Mouse (Mus musculus) A20 (cell line): ENCODE measurements around the gene Il5ra.

ENCODE experiments used
- DNase-seq: peaks from one replicate; pipeline ENCODE4 v3.0.0-alpha.2; 2011; ENCODE audit warnings: low read depth, low spot score

Il5ra gene

DNA sequence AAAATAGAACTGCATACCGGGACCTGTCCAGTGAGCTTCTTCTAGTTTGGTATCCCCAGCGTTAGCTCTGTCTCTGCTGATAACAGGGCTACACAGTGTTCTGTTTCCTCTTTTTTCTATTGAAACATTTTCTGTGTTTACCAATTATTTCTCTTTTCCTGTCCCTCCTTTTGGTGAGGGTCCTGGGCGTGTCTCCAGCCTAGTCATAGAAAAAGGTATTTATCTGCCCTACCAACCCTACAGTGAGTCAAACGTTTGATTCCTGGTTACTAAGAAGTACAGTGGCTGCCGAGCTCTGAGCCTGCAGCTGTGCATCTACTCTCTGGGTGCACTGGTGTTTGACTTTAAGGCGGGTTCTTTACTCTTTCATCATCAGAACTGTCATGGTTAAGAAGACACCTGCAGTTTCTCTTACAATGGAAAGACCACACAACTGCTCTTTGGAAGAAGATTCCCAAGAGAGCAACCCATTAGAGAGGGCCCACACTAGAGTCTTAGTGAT lies at the start of gene Il5ra:
Gene Il5ra (minus strand): TSS at position 151 of the 502 bp plus-strand sequence.
- peak; percentile 54 for DNase-seq

DNA sequence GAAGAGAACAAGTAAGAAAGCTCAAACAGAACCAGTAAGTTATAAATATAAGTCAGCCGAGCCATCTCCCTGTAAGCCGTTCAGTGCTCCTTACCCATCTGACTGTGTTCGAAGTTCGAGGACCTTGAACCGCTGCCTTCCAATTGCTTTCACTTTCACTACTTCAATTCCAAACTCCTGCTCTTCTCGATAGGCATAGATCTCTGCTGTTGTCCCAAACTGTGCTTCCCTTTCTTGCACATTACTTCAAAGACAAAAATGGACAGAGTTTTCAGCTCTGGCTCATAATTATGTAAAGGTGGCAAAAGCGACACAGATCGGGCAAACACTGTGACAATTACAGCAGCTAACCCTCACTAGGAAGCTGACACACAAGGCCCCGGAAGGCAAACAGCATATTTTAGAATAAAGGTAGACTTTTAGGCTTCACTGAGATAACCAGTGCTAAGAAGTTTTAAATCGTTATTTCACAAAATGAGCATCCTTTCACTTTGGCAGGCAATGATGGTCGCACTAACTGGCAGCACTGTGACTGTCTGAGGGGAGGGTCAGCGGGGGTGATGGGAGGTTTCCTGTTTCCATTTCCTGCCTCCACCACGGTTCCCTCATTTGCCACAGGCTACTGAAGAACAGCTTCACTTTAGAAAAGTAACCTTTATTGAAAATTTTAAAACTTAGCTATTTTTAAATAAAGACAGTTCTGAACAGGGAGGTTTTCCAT lies 45.4 kb upstream of the Il5ra start:
- no peak for DNase-seq

DNA sequence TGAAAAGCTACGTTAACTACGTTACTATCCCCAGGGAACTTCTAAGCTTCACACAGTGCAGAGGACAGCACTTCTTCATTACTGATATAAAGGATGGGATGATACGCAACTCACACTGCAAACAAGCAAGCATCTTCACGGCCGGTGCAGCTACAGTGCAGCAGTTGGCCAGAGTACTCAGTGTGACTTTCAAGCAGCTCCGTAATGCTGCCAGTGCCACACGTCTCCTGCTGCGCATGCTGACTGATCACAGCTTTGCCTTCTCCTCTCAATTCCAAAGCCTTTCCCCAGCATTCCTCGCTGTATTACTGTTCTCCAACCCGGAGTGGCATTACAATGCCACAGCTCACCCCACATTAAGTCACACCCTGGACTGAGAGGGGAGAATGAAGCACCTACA lies 44.8 kb upstream of the Il5ra start:
- DNase-seq = no peak

DNA sequence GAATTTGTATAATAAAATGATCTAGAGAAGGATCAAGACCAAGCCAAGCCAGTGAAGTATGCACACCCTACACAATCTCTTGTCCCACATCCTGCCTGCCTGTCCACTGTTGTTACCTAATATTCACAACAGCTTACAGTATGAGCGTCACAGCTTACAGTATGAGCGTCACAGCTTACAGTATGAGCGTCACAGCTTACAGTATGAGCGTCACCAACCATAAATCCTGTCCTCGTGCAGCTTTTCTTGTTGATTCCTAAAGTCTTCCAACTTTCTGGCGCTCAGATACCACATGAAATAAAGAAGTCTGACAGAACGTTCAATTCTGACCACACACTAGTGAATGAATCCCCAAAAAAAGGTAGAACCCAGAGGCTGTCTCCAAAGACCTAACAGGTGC lies 44.3 kb upstream of the Il5ra start:
- no peak for DNase-seq

DNA sequence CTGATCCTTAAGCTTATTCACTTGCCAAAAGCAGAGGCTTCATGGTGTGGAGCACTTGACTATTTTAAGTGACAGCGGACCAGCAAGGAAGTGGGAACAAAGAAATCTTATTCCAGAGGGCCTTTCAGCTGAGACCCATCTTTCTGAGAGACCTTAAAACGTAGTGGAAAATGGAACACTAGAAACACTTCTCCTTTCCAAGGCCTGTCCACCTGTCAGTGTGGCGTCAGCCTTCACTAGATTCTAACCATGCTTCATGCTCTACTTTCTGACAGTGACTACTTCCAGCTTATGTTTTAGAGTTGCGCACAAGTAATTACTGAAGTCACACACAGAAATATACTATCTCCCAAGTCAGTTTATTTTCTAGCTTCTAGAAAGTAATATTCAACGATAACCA lies 43.6 kb upstream of the Il5ra start:
- no peak for DNase-seq

DNA sequence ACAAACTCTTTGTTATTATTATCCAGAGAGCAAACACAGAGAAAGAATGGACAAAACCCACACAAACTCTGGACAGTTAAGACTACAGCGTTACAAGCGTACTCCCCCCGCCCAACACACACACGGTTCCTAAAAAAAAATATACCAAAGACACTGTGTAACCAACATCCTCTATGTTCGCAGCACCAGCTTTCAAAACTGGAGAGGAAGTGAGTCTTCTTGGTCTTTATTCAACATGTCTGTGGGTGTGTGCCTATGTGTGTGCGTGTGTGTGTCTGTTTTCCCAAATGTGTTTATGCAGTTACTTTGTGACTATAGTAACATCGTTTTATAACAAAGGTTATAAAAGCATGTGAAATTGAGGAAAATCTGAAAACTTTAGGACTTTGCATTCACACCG lies 42.6 kb upstream of the Il5ra start:
- DNase-seq = no peak

DNA sequence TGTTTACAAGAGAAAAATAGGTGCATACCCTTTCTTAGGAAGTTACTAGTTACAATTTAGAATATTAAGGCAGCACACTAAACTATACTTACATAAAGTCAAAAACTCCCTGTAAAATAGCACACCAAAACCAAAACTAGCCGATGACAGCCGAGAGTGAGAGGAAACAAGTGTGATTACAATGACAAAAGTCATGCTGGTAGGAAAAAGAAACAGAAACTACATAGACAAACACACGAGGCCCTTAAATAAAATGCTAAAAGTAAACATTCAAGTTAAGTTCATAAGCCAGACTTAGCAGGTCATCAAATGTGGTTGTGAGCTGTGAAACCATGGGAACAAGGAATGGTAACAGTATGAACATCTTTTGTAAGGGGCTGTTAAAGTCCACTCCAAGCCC lies 38.3 kb upstream of the Il5ra start:
- DNase-seq = no peak

DNA sequence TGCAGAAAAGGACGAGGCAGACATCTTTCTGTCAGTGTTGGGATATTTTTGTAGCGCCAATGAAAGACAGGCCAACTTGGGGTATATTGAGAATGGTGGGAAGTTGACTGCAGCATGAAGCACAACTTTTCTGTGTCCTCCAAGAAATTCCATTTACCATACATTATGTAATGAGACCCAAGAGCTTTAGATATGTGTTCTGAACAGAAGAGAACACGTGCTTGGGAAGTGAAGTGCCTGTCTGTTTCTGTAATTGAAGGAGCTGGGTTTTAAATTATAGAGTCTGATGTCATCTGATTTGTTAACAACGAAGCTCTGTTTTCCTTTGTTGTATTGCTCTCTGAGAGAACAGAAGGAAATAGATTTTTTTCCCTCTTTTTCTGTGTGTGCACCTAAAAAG lies 21.2 kb upstream of the Il5ra start:
- DNase-seq = no peak

DNA sequence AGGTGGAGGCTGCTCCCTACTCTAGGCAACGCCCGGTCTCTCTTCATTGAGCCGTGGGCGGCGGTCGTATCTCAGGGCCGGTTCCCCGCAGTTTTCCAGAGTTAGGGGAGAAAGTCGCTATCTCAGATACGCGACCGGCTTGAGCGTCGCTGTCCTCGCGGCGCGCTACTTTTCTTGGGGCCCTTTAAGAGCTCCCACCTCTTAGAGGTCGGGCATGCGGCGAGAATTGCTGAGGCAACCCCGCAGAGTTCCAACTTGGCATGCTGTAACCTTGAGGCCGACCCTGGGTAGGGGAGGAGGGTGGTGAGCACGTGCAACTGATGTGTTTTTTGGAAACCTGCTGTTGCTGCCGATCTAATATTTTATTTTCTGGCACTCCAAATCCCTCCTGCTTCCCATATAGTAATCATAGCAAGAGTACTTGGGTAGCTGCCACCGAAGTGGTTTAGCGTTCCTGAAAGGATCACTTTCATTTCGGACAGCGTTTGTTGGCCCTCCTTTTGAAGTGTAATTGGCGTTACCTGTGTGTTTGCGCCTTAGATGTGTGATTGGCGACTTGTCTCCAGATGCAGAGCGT lies 20.5 kb upstream of the Il5ra start:
- DNase-seq = peak; percentile 24

DNA sequence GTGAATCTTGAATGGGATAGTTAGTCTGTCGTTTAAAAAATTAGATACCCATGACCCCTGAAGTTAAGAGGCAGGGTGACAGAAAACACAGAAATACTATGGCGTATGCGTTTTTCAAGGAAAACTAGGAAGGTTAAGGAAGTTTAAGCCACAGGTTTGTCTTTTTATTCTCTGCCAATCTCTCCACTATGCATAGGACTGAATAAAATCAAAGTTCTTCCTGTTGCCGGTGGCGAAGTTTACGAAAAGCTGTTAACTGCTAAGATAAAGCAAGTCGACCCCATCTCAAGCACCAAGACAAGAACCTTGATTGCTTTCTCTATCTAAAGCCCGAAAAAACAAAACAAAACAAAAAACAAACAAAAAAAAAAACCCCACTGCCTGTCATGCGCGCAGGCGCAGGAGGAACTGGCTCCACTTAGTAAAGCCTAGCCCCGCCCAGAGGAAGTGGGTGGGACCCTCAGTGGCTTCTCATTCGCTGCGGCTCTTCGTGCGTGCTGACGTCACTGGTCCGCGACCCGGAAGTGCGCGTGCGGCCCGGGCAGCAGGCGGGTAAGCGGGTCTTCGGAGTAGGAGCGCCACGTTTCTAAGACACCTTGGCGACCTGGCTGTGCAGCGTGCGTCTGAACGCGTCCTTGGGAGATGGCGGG lies 19.9 kb upstream of the Il5ra start, which contains the start of gene Trnt1:
Gene Trnt1 (plus strand): TSS at position 481 of the 650 bp plus-strand sequence.
- DNase-seq = peak; percentile 98

DNA sequence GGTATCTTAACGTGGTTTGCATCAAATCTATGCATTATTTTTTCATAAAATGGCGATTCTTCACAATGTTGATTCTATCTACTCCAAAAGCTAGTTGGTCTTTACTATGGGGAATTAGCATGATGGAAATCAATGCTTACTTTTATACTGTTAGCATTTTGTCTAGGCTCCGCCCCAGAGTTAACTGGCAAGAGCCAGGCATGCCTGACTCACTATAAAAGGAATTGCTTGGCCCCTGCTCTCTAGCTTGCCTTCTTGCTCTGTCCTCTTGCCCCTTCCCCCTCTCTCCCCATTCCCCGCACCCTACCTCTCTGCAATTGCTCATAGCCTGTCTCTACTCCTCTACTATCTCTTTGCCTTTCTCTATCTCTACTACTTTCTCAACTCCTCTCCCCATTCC lies 17.9 kb upstream of the Il5ra start:
- DNase-seq = no peak

DNA sequence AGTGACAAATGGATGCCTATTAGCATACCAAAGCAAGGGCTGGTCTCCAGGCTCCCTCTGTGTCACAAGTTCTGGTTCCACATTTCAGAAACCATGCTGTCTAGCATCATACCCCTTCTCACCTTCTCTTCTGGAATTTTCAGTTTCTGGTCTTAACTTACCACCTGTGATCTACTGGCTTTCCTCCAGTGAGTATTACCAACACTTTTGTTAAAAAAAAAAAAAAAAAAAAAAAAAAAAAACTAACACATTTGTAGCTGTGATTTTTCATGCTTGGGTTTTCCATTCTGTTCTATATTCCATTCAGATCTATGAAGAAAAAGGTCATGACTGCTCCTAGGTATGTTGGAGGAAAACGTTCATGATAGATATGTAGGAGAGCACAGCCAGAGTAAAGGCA lies 17.1 kb upstream of the Il5ra start:
- no peak for DNase-seq

DNA sequence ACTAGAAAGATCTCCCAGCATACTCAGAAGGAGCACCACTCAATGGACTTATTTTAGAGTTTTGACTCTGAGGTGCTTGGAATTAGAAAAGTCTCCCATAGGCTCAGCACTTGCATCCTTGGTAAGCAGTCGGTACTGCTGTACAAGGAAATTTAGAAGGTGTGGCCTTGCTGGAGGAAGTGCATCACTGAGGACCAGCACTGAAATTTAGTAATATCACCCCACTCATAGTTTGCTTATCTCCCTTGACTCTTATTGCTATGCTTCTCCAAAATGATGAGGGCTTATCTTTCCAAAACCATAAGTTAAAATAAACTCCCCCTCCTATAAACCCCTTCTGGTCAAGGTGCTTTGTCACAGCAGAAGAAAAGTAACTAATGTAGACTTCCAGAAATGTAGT lies 12.6 kb upstream of the Il5ra start:
- DNase-seq = no peak

DNA sequence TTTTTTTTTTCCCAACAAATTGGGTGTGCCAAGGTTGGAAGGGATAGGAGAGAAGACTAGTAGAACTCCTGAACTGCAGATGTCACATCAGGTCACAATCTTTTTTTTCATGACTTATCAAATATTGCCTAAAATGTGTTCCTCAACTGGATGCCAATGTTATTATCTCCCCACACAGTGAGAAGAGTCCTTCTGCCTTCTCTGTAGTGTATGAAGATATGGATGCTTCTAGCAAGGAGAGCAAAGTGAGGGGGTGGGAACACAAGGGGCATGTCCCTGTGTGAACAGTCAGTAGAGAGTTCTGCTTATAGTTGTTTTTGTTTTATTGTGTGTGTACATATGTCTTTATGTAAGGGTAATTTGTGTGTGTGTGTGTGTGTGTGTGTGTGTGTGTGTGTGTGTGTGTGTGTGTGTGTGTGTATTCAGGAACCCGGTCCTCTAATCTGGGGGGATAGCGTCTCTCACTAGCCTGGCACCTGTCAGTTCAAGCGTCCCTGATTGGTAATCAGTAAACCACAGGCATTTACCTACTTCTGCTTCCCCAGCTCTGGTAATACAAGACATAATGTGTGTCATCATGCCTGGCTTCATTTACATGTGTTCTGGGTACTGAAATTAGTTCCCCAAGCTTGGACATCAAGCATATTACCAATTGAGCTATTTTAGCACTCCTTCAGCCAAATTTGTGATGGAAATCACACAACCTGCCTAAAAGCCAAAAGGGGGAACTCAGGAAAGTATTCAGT lies 11.8 kb upstream of the Il5ra start:
- peak; percentile 42 for DNase-seq

DNA sequence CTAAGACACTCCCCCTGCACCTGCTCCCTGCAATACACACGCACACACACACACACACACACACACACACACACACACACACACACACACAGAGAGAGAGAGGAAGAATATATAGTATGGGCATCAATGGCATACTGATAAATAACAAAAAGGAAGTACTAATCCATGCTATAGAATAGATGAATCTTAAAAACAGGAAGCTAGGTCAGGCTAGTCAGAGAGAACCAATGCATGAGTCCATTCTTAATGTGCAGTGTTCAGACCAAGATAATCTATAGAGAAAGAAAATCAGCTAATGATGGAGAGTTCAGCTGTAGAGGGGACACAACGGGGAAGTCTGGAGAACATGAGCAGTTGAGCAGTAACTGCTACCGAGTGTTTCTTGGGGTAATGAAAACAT lies 9.5 kb upstream of the Il5ra start:
- no peak for DNase-seq

DNA sequence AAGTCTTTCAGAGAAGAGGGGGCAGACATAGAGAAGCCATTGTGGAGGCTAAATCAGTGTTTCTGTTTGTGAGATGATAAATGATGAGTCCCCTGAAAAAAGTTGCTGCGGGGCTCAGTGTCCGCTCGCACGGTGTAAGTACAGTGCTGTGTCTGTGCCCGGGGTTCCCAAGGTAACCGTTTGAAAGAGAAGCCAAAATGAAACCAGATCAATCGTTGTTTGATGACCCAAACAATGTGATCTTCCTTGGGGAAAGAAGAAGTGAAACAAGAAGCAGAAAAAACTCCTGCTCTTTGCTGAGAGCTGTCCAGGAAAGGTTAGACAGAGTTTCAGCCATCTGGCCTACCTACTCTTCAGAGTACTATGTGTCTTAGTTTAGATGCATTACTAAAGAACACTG lies 1.5 kb upstream of the Il5ra start:
- peak; percentile 75 for DNase-seq

DNA sequence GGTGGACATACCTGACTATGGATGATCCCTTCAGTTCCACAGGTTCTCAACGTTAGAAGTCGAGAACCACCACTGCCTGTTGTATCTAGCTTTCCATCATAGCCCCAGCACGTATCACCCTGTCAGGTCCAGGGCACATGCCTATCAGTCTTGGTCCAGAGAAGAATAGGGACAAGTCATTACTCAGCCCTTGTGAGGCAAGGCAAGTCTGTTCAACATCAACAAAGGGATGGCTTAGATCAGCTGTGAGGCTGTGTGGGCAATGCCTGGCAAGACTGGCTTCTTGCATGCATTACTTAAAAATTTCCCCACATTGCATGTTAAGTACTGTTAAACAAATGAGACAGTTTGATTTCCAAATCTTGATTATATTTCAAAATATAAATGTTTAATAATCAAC lies 1.0 kb downstream of the Il5ra start:
- no peak for DNase-seq

DNA sequence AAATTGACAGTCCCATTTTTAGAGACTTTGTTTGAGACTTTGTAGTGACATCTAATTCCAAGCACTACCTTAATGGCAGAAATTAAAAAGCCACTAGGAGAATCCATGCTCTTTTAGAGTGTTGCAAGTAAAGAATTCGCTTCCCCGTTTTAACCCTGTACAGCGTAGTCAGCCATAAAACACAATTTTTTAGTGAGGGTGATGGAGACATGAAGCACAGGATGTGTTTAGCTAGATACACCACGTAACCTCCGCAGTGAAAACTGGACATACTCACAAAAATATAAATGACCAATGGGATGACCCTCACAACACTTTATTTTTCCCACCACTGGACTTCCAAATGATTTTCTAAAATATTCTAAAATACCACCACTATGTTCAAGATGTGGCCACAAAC lies 1.6 kb downstream of the Il5ra start:
- no peak for DNase-seq

DNA sequence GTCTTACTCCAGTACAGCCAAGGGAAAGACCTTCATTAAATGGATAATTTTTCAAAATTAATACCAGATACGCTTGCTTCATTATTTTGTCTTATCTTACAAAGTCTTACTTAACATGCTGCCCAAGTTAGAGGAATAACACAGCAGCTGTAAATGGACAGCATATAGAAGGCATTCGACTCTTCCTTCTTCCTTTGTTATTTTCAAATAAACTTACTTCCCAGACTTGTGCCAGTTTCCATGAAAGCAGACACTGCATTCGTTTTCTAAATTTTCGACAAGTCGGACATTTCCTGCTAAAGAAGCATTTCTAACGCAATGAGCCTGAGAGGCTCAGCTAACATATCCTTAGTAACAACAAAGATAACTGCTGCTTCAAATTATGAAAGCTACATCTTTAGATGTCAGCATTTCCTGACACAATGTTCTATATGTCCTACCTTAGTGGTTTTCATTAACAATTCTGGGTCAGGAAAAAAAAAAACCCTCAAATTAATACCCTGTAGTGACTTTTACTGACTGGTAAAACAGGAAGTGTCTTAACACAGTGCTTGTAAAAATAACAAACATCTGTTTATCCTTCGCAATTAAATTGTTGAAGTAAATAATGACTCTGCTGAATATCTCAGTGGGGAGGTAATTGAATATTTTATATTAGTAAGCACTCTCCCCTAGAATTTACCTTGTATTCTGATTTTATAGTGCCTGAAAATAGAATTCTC lies 3.0 kb downstream of the Il5ra start:
- DNase-seq = no peak

DNA sequence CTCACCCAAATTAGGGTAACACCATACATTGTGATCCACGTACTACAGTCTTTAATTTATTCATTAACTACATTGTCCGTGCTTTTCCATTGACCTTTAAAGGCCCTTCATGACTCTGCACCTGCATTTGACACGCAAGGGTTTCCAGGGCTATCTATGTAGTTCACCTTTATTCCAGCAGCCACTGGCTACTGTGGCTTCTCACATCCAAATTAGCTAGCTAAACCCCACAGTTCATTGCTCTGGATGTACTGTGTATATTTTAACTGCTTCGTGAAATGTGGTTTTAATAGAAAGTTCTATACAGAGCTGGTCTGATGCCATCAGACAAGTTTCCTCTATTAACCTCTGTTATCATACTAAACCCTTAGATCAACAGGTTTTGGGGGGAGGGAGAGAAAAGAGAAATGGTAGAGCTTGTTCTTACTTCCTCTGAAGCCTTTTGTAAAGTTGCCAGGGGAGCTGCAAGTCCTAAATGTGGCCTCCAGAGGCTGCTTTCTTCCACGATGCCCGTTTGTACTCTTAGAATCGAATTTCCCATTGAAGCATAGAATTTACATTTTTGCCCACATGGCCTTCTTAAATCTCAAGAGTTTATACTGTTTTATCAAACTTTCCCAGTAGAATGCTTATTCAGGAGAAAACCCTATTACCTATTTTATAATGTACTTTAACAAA lies 5.1 kb downstream of the Il5ra start:
- no peak for DNase-seq

DNA sequence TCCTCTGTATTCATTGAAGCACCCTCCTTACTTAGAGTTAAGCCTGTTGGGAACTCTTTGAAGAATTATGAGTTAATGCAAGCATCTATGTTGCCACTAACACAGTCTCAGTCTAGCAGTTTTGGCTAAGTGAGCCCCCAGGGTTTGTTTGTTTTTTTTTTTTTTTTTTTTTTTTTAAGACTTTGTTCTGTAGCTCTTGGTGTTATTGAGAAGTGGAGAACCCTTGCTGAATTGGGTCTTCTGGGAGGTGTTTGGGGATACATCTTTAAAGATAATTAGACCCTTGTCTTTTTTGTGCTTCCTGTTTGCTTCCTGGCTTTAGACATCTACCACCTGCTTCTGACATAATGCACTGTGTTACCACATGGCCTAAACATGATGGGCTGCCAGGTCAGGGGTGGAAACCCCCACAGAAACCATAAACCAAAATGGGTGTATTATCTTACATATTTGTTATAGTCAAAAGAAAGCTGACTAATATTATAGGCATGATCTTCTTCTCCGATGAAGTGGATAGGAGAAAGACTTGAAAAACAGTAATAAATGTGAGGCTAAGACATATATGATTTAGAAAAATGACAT lies 8.5 kb downstream of the Il5ra start:
- DNase-seq = no peak
